ENCODE assay signal across 13 mouse cellular contexts in the genomic region with DNA sequence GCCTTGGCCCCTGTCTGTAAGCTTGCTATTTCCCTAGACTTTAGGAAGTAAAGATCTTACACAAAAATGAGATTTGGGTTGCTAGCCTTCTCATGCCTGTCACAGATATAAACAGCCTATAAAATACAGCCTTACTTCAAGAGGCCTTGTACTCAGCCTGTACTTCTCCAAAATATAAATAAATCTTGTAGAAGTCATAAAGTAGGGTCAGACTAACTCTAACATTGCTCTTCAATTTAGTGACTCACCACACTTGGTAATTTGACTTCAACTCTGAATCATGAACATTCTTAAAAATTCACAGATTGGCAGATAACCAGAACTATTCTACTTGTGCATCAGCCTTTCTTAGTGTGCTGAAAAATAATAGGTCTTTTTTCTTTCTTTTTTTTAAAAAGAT.
"Had no signal": no experiment of that assay in that cellular context is flagged by ENCODE, and none has a peak within 500 bp of the region (broad histone marks: within the 10 kb centered on the region; RNA-seq: fewer than 3 reads in every experiment).

No protein-coding gene starts in this region.

- H3K9me3 ChIP-seq: limb, embryonic 10.5 days; liver, embryonic 15.5 days; midbrain, embryonic 13.5 days; neural tube, embryonic 15.5 days had no signal

- ATAC-seq: midbrain, embryonic 13.5 days had no signal

- H3K4me2 ChIP-seq: liver, embryonic 11.5 days; liver, embryonic 15.5 days; lung, embryonic 14.5 days; midbrain, embryonic 13.5 days; neural tube, embryonic 15.5 days had no signal

- H3K36me3 ChIP-seq: limb, embryonic 10.5 days; liver, embryonic 15.5 days; midbrain, embryonic 13.5 days; neural tube, embryonic 15.5 days had no signal

- H3K27me3 ChIP-seq: liver, embryonic 15.5 days; midbrain, embryonic 13.5 days; neural tube, embryonic 15.5 days had no signal

- H3K4me1 ChIP-seq: limb, embryonic 10.5 days; midbrain, embryonic 13.5 days; neural tube, embryonic 15.5 days had no signal

- H3K27ac ChIP-seq: limb, embryonic 10.5 days; liver, embryonic 15.5 days; midbrain, embryonic 13.5 days; neural tube, embryonic 15.5 days; stomach, postnatal 0 days had no signal

- H3K9ac ChIP-seq: liver, embryonic 15.5 days; lung, embryonic 14.5 days; midbrain, embryonic 13.5 days; neural tube, embryonic 15.5 days had no signal

- DNase-seq: kidney, adult 9 months; kidney, postnatal 14 days; lung, embryonic 14.5 days; right cerebral cortex, adult 18-20 months; right cerebral cortex, postnatal 25 days; thymus, postnatal 14 days had no signal

- H3K4me3 ChIP-seq: limb, embryonic 10.5 days; liver, embryonic 15.5 days; midbrain, embryonic 13.5 days; myocyte; neural tube, embryonic 15.5 days had no signal
